Mouse (Mus musculus) limb, embryonic 11.5 days (tissue): ENCODE results near the gene Gm17018. TPM values are rescaled to one million over a fixed set of nuclear protein-coding genes. Genes with fewer than 3 reads are reported as not detected.

Experiments used
- ATAC-seq: fragments of 200-750 bp; cut with Nextera tagmentation; 2 replicates; pipeline ENCODE4 v1.8.0; 2017; ENCODE audit warnings: low read depth; ENCODE audit not compliant: insufficient number of reproducible peaks, low FRiP score, low TSS enrichment
- DNase-seq: peaks from one replicate; pipeline ENCODE4 v3.0.0-alpha.2; 2015; ENCODE audit warnings: low spot score
- H3K27ac ChIP-seq: fragments of 300-500 bp; sonication (generic); replicated peaks from 2 replicates; pipeline ENCODE4 v1.5.1; 2014; ENCODE audit warnings: low read depth, mild to moderate bottlenecking, low read length
- H3K27me3 ChIP-seq: fragments of 300-500 bp; sonication (generic); 2 replicates; pipeline ENCODE4 v1.6.1; 2014; ENCODE audit warnings: mild to moderate bottlenecking, low read length, mixed read lengths; ENCODE audit not compliant: control insufficient read depth, insufficient read depth
- H3K36me3 ChIP-seq: fragments of 300-500 bp; sonication (generic); 2 replicates; pipeline ENCODE4 v1.6.1; 2014; ENCODE audit warnings: mild to moderate bottlenecking, low read length, moderate library complexity, mixed read lengths; ENCODE audit not compliant: control insufficient read depth, insufficient read depth
- H3K4me1 ChIP-seq: fragments of 300-500 bp; sonication (generic); 2 replicates; pipeline ENCODE4 v1.6.1; 2014; ENCODE audit warnings: low read length, mixed read lengths; ENCODE audit not compliant: control insufficient read depth, insufficient read depth
- H3K4me2 ChIP-seq: fragments of 300-500 bp; sonication (generic); 2 replicates; pipeline ENCODE4 v1.6.1; 2014; ENCODE audit warnings: low read depth, mild to moderate bottlenecking, moderate library complexity; ENCODE audit not compliant: severe bottlenecking
- H3K4me3 ChIP-seq: fragments of 300-500 bp; sonication (generic); 2 replicates; pipeline ENCODE4 v1.5.1; 2014; ENCODE audit warnings: low read depth, low read length
- H3K9ac ChIP-seq: fragments of 300-500 bp; sonication (generic); 2 replicates; pipeline ENCODE4 v1.6.1; 2014; ENCODE audit warnings: mild to moderate bottlenecking, low read length
- H3K9me3 ChIP-seq: fragments of 300-500 bp; sonication (generic); 2 replicates; pipeline ENCODE4 v1.6.1; 2016; ENCODE audit warnings: low read length; ENCODE audit not compliant: control insufficient read depth
- whole genome bisulfite sequencing: fragments of 180-500 bp; shearing (Covaris S2); extraction: QIAGEN DNeasy Blood & Tissue Kit; methylation state at CpG from one replicate; pipeline ENCODE4 v1.1.7; 2014; 5-methylcytosine and 5-hydroxymethylcytosine counted together
- polyA plus RNA-seq: library from polyadenylated mRNA; unstranded; fragments of >200 nt; fragmentation: Nextera tagmentation; extraction: Ambion mirVana; gene quantifications from 2 replicates; pipeline ENCODE4 v1.2.1, GENCODE M21; 2014

Gene Gm17018
- polyA plus RNA-seq, 1 experiment from 2014 or later = 52.0 TPM

DNA sequence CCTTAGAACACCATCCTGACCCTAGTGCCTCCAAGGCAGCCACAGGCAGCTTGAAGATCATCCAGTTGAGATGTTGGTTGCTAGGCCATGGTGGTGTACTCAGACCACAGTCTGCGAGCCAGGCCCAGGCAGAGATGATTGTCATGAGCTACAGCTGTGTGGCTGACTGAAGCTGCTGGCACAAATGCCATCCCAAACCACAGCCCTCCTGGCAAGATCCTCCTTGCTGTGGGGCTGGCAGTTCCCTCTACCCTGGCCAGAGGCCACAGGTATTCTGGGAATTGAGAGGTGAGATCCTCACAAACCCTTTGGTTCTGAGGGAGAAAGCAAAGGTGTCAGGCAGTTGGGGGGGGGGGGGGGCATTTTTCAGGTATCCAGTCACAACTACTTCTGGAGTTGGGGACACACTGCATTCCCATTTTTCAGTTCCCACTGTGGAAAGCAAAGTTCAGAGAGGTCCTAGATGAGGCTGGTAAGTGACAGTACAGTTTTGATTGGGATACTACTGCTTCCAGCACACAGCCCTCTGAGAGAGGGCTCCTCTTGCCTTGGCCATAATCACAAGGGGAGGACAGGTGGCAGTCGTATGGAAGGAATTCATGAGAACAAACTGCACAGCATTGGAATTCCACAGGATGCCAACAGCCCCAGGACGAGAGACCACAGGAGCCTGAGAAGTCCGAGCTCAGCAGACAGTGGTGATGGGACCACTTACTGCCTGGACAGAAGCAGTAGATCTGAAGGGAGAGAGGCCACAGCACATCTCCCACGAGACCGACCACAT is 27.3 kb downstream of the Gm17018 start:
- Histone ChIP-seq H3K27ac (no peak overlapping the region), H3K4me2 (no peak overlapping the region), H3K27me3 (no peaks in the 10 kb centered on the region), H3K9me3 (no peaks in the 10 kb centered on the region), H3K4me1 (0 out of 2 replicates have a peak, but pooled peaks cover 2% of the 10 kb centered on the region), H3K36me3 (no peaks in the 10 kb centered on the region), H3K4me3 (no peak overlapping the region), H3K9ac (no peak overlapping the region)
- ATAC-seq (no peak), DNase-seq (no peak)
- WGBS = 81% methylated on average over 6 of the region's 6 CpGs

DNA sequence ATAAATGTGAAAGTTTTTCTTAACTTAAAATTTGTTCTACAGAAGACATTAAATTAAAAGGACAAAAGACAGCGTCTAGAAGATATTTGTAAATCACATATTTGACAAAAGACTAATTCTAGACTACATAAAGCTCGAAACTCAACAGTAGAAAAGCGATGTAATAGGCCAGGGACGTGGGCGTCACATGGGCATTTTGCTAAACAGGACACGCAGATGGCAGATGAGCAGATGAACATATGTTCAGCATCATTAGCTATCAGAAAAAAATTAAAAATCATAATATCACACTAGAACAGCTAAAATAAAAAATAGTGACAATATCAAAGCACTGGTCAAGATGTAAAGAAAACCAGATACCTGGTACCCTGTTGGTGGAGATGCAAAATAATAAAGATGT is 29.3 kb downstream of the Gm17018 start:
- Histone ChIP-seq H3K27ac (no peak overlapping the region), H3K27me3 (no peaks in the 10 kb centered on the region)
- WGBS = 95% methylated on average over 6 of the region's 6 CpGs

GRCm38 (mm10) chr19:45591704-45592103 is 31.3 kb downstream of the Gm17018 start:
- Histone ChIP-seq H3K9ac (no peak overlapping the region), H3K4me2 (no peak overlapping the region), H3K9me3 (no peaks in the 10 kb centered on the region), H3K27me3 (no peaks in the 10 kb centered on the region), H3K36me3 (no peaks in the 10 kb centered on the region), H3K4me3 (no peak overlapping the region), H3K27ac (no peak overlapping the region), H3K4me1 (no peaks in the 10 kb centered on the region)
- WGBS = 88% methylated on average over 7 of the region's 7 CpGs
- DNase-seq = no peak
- ATAC-seq = no peak

More for the DNA sequence above, 29.3 kb downstream of the Gm17018 start:
- Histone ChIP-seq H3K36me3 (no peaks in the 10 kb centered on the region), H3K4me3 (no peak overlapping the region), H3K9ac (no peak overlapping the region), H3K9me3 (no peaks in the 10 kb centered on the region), H3K4me2 (no peak overlapping the region), H3K4me1 (0 out of 2 replicates have a peak, but pooled peaks cover 1% of the 10 kb centered on the region)
- DNase-seq (no peak), ATAC-seq (no peak)

DNA sequence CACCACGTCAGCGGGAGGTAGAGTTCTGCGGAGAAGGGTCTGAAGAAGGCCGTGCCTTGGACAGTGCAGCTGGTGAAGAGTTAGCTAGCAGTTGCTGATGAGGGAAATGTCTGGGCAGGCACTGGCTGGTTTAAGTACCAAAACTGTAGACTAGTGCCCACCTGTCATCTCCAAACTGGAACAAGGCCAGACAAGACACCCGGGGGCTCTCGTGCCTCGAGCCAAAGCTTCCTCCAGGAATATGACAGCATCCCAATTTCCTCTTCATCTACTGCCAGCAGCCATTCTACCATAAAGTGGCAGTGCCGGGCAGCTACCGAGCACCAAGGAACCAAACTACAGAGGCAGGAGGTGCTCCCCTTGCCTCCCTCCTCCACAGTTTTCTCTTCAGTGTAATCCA is 32.5 kb downstream of the Gm17018 start:
- no peaks in the 10 kb centered on the region for H3K9me3 ChIP-seq
- 88% methylated on average over 9 of the region's 9 CpGs for WGBS
- no peak overlapping the region for H3K27ac ChIP-seq
- H3K36me3 ChIP-seq = no peaks in the 10 kb centered on the region
- H3K4me3 ChIP-seq = no peak overlapping the region
- H3K4me1 ChIP-seq = no peaks in the 10 kb centered on the region
- H3K4me2 ChIP-seq = no peak overlapping the region
- no peaks in the 10 kb centered on the region for H3K27me3 ChIP-seq
- H3K9ac ChIP-seq = no peak overlapping the region
- ATAC-seq (no peak), DNase-seq (no peak)

GRCm38 (mm10) chr19:45594079-45594478 is 33.7 kb downstream of the Gm17018 start:
- no peaks in the 10 kb centered on the region for H3K4me1 ChIP-seq
- DNase-seq (no peak), ATAC-seq (no peak)
- no peak overlapping the region for H3K27ac ChIP-seq
- no peaks in the 10 kb centered on the region for H3K27me3 ChIP-seq
- no peak overlapping the region for H3K4me2 ChIP-seq
- H3K4me3 ChIP-seq = no peak overlapping the region
- H3K9ac ChIP-seq = no peak overlapping the region
- H3K9me3 ChIP-seq = no peaks in the 10 kb centered on the region
- WGBS = 90% methylated on average over 7 of the region's 7 CpGs
- H3K36me3 ChIP-seq = no peaks in the 10 kb centered on the region

DNA sequence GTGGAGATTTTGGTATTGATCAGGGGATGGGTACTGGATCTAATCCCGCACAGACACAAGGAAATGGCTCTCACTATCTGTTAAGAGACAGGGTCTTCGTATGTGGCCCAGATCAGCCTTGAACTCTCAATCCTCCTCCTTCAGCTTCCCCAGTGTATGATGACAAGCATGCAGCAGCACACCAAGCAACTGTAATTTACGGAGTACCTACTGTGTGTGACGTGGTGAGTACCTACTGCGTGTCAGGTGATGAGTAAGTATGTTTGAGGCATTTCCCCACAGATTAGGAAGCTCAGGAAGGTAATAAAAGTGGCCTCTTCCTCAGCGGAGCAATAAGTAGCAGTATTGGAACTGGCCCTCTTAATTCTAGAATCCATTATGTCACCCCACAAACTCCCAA is 35.1 kb downstream of the Gm17018 start:
- DNase-seq = no peak
- no peak overlapping the region for H3K4me3 ChIP-seq
- H3K4me1 ChIP-seq = no peaks in the 10 kb centered on the region
- H3K9ac ChIP-seq = no peak overlapping the region
- H3K4me2 ChIP-seq = no peak overlapping the region
- no peaks in the 10 kb centered on the region for H3K27me3 ChIP-seq
- no peaks in the 10 kb centered on the region for H3K36me3 ChIP-seq
- WGBS = 91% methylated on average over 6 of the region's 6 CpGs
- H3K9me3 ChIP-seq = no peaks in the 10 kb centered on the region
- no peak for ATAC-seq
- H3K27ac ChIP-seq = no peak overlapping the region

GRCm38 (mm10) chr19:45596019-45596418 is 35.6 kb downstream of the Gm17018 start:
- ATAC-seq = no peak
- Histone ChIP-seq H3K4me1 (no peaks in the 10 kb centered on the region), H3K9me3 (no peaks in the 10 kb centered on the region), H3K27ac (no peak overlapping the region), H3K36me3 (no peaks in the 10 kb centered on the region), H3K27me3 (no peaks in the 10 kb centered on the region), H3K9ac (no peak overlapping the region), H3K4me2 (no peak overlapping the region), H3K4me3 (no peak overlapping the region)
- DNase-seq = no peak
- WGBS = 29% methylated on average over 7 of the region's 7 CpGs

DNA sequence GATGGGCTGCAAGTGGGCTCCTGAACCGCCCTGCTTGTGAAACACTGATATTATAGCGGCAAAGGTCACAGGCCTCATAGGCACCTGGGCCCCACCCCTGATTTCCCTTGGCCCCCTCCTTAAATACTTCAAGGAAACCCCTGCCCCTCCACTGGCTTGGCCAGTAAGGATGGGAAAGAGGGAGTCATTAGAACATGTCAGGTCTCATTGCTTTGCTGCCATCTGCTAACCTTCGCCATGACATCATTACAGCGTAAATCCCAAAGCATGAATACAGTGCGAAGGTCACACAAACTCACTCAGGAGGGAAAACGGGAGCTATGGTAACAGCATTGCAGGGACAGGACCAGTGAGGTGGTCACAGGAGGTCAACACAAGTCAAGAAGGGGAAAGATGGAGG is 36.0 kb downstream of the Gm17018 start:
- H3K27me3 ChIP-seq = no peaks in the 10 kb centered on the region
- no peaks in the 10 kb centered on the region for H3K36me3 ChIP-seq
- no peak overlapping the region for H3K9ac ChIP-seq
- H3K4me2 ChIP-seq = no peak overlapping the region
- H3K9me3 ChIP-seq = no peaks in the 10 kb centered on the region
- no peak overlapping the region for H3K27ac ChIP-seq
- ATAC-seq (no peak), DNase-seq (no peak)
- H3K4me1 ChIP-seq = no peaks in the 10 kb centered on the region
- H3K4me3 ChIP-seq = no peak overlapping the region
- WGBS = 72% methylated on average over 6 of the region's 6 CpGs

DNA sequence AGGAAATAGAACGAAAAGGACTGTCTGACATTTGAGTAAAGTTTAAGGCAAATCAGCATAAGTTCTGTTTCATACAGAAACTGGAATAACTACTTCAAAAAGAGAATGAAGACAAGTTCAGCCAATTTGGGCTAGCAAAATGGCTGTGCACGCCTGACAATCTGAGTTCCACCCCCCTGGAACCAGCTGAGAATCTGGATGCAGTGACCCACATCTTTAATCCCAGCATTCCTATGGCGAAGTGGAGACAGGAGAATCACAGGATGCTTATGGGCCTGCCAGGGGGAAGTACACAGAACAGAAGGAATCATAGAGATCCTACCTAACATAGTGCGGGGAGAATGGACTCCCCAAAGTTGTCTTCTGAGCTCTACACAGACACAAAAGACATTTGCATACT is 36.7 kb downstream of the Gm17018 start:
- H3K4me2 ChIP-seq = no peak overlapping the region
- no peak overlapping the region for H3K4me3 ChIP-seq
- ATAC-seq = no peak
- no peak overlapping the region for H3K27ac ChIP-seq
- no peaks in the 10 kb centered on the region for H3K36me3 ChIP-seq
- no peak for DNase-seq
- H3K27me3 ChIP-seq = no peaks in the 10 kb centered on the region
- WGBS = 86% methylated on average over 4 of the region's 4 CpGs
- H3K4me1 ChIP-seq = no peaks in the 10 kb centered on the region
- H3K9me3 ChIP-seq = no peaks in the 10 kb centered on the region
- no peak overlapping the region for H3K9ac ChIP-seq
